Mouse (Mus musculus) embryonic fibroblast, embryonic 13.5 days (primary cell): ENCODE measurements around the gene Krt90. TPM values are rescaled to one million over a fixed set of nuclear protein-coding genes. Genes with fewer than 3 reads are reported as not detected.

Experiments
- H3K27ac ChIP-seq: 2 replicates; pipeline ENCODE4 v1.5.1; 2012; ENCODE audit warnings: low read length, control low read depth, inconsistent platforms; ENCODE audit not compliant: insufficient read depth
- H3K4me1 ChIP-seq: 2 replicates; pipeline ENCODE4 v1.6.1; 2011; ENCODE audit warnings: low read length; ENCODE audit not compliant: control insufficient read depth, insufficient read depth
- H3K4me3 ChIP-seq: 2 replicates; pipeline ENCODE4 v1.5.1; 2011; ENCODE audit warnings: mild to moderate bottlenecking, control low read depth, low read length; ENCODE audit not compliant: insufficient read depth
- CTCF ChIP-seq: IDR thresholded peaks from 2 replicates; pipeline ENCODE4 v1.5.1; 2011; ENCODE audit warnings: mild to moderate bottlenecking, control low read depth, low read length, moderate library complexity, borderline replicate concordance; ENCODE audit not compliant: insufficient read depth
- POLR2A ChIP-seq: IDR thresholded peaks from 2 replicates; pipeline ENCODE4 v1.6.1; 2011; ENCODE audit warnings: low read depth, mild to moderate bottlenecking, control low read depth, low read length, moderate library complexity
- polyA plus RNA-seq: library from polyadenylated mRNA; stranded (reverse); fragments of >200 nt; gene quantifications from 2 replicates; pipeline ENCODE4 v1.2.4, GENCODE M21; 2011; ENCODE audit warnings: low read depth; ENCODE audit not compliant: missing spikeins, insufficient read length

Krt90 gene
- polyA plus RNA-seq, 1 experiment = not detected

GRCm38 (mm10) chr15:101553169-101553568 is 9.6 kb downstream of the Krt90 start:
- H3K4me1 ChIP-seq = no peaks in the 10 kb centered on the region
- no peak overlapping the region for H3K4me3 ChIP-seq
- TF ChIP-seq POLR2A (no peak), CTCF (no peak)
- no peak overlapping the region for H3K27ac ChIP-seq

- no peaks in the 10 kb centered on the region for H3K4me1 ChIP-seq
- H3K4me3 ChIP-seq = no peak overlapping the region
- TF ChIP-seq POLR2A = no peak
- TF ChIP-seq CTCF = no peak
- H3K27ac ChIP-seq = no peak overlapping the region
Measured at GRCm38 (mm10) chr15:101552188-101552587, 10.6 kb downstream of the Krt90 start.

- Histone ChIP-seq H3K27ac (no peak within 1 kb of the TSS), H3K4me3 (no peak within 1 kb of the TSS), H3K4me1 (no peaks in the 10 kb centered on the region)
- TF ChIP-seq POLR2A (no peak), CTCF (no peak)
Measured at GRCm38 (mm10) chr15:101550567-101550966, 12.2 kb downstream of the Krt90 start, which contains the start of gene Krt82. TSS of gene Krt82 (minus strand) at chr15:101550667.

GRCm38 (mm10) chr15:101544478-101544877 is 18.3 kb downstream of the Krt90 start:
- TF ChIP-seq POLR2A (no peak), CTCF (no peak)
- H3K4me3 ChIP-seq = no peak overlapping the region
- no peaks in the 10 kb centered on the region for H3K4me1 ChIP-seq
- no peak overlapping the region for H3K27ac ChIP-seq

- Histone ChIP-seq H3K4me3 (no peak overlapping the region), H3K27ac (no peak overlapping the region), H3K4me1 (no peaks in the 10 kb centered on the region)
- TF ChIP-seq POLR2A = no peak
- no peak for TF ChIP-seq CTCF
Measured at GRCm38 (mm10) chr15:101542543-101542942, 20.2 kb downstream of the Krt90 start.

- Histone ChIP-seq H3K4me1 (no peaks in the 10 kb centered on the region), H3K4me3 (no peak overlapping the region), H3K27ac (no peak overlapping the region)
- no peak for TF ChIP-seq POLR2A
- no peak for TF ChIP-seq CTCF
Measured at GRCm38 (mm10) chr15:101538580-101538900, 24.2 kb downstream of the Krt90 start.

GRCm38 (mm10) chr15:101537864-101538579 is 24.7 kb downstream of the Krt90 start:
- Histone ChIP-seq H3K4me1 (no peaks in the 10 kb centered on the region), H3K27ac (no peak overlapping the region), H3K4me3 (no peak overlapping the region)
- no peak for TF ChIP-seq CTCF
- TF ChIP-seq POLR2A = no peak

GRCm38 (mm10) chr15:101536054-101536850 is 26.5 kb downstream of the Krt90 start:
- Histone ChIP-seq H3K4me1 (no peaks in the 10 kb centered on the region), H3K4me3 (no peak overlapping the region), H3K27ac (no peak overlapping the region)
- TF ChIP-seq POLR2A (no peak), CTCF (no peak)

- no peak for TF ChIP-seq POLR2A
- TF ChIP-seq CTCF = no peak
- Histone ChIP-seq H3K4me1 (no peaks in the 10 kb centered on the region), H3K27ac (no peak within 1 kb of the TSS), H3K4me3 (no peak within 1 kb of the TSS)
Measured at GRCm38 (mm10) chr15:101532720-101533119, 30.0 kb downstream of the Krt90 start, which contains the start of gene Krt84. TSS of gene Krt84 (minus strand) at chr15:101532820.
